Mouse (Mus musculus) midbrain, embryonic 11.5 days (tissue): Measurements from ENCODE around the gene Vps53. TPM values are rescaled to one million over a fixed set of nuclear protein-coding genes. Genes with fewer than 3 reads are reported as not detected.
A peak's percentile ranks its signal among the peaks of the same experiment; 100 is the strongest.

Experiments
- ATAC-seq: fragments of 200-750 bp; cut with Nextera tagmentation; 2 replicates; pipeline ENCODE4 v1.8.0; 2017; ENCODE audit warnings: moderate TSS enrichment, moderate library complexity; ENCODE audit not compliant: low FRiP score
- DNase-seq: peaks from one replicate; pipeline ENCODE4 v3.0.0; 2015; ENCODE audit warnings: low spot score; ENCODE audit errors: missing footprints
- H3K27ac ChIP-seq: fragments of 300-500 bp; sonication (generic); 2 replicates; pipeline ENCODE4 v1.5.1; 2014; ENCODE audit warnings: low read depth, low read length
- H3K27me3 ChIP-seq: fragments of 300-500 bp; sonication (generic); 2 replicates; pipeline ENCODE4 v1.6.1; 2014; ENCODE audit warnings: mild to moderate bottlenecking, low read length, moderate library complexity, mixed read lengths; ENCODE audit not compliant: control insufficient read depth, insufficient read depth
- H3K36me3 ChIP-seq: fragments of 300-500 bp; sonication (generic); 2 replicates; pipeline ENCODE4 v1.6.1; 2014; ENCODE audit warnings: mild to moderate bottlenecking, low read length, moderate library complexity, mixed read lengths; ENCODE audit not compliant: control insufficient read depth, insufficient read depth
- H3K4me1 ChIP-seq: fragments of 300-500 bp; sonication (generic); 2 replicates; pipeline ENCODE4 v1.6.1; 2014; ENCODE audit warnings: low read length; ENCODE audit not compliant: control insufficient read depth, insufficient read depth
- H3K4me2 ChIP-seq: fragments of 300-500 bp; sonication (generic); 2 replicates; pipeline ENCODE4 v1.6.1; 2014; ENCODE audit warnings: mild to moderate bottlenecking, moderate library complexity
- H3K4me3 ChIP-seq: fragments of 300-500 bp; sonication (generic); 2 replicates; pipeline ENCODE4 v1.5.1; 2014; ENCODE audit warnings: low read depth, low read length
- H3K9ac ChIP-seq: fragments of 300-500 bp; sonication (generic); 2 replicates; pipeline ENCODE4 v1.6.1; 2014; ENCODE audit warnings: low read length
- H3K9me3 ChIP-seq: fragments of 300-500 bp; sonication (generic); 2 replicates; pipeline ENCODE4 v1.6.1; 2016; ENCODE audit warnings: low read length; ENCODE audit not compliant: control insufficient read depth
- WGBS: fragments of 180-500 bp; shearing (Covaris S2); extraction: QIAGEN DNeasy Blood & Tissue Kit; methylation state at CpG from one replicate; pipeline ENCODE4 v1.1.7; 2014; 5-methylcytosine and 5-hydroxymethylcytosine counted together
- polyA plus RNA-seq: library from polyadenylated mRNA; unstranded; fragments of >200 nt; fragmentation: Nextera tagmentation; extraction: Ambion mirVana; gene quantifications from 2 replicates; pipeline ENCODE4 v1.2.1, GENCODE M21; 2014

Vps53 gene
- polyA plus RNA-seq, 1 experiment from 2014 or later, result 44.2 TPM

DNA sequence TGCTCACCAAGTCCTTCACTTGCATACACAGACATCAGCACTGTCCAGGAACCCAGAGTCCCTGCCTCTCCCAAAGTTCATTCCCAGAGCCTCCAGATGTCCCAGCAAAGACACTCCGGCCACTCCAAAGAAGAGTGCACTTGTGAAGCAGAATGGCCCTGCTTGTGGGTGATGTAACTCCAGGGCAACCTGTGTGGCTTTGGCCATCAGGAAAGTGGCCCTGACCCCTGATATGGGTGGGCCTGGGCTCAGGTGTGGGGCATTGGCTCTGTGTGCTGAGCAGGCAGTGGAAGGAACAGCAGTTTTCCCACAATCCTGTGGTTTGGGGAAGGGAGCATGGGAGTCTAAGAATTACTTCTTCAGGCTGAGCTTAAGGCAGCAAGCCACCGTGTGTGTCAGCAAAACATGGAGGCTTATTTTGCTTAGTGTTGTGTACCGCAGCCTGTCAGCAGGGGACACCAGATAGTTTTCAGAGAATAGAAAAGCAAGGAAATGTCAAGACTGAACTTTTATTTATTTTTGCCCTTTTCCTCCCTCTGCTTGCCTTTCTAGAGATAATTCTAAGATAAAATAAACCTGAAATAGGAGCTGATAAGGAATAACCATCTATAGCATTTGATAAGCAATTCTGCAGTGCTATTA, 178.1 kb downstream of the Vps53 start:
- Histone ChIP-seq H3K9ac (no peak overlapping the region), H3K4me2 (no peak overlapping the region), H3K27ac (no peak overlapping the region), H3K4me3 (no peak overlapping the region), H3K36me3 (no peaks in the 10 kb centered on the region), H3K9me3 (no peaks in the 10 kb centered on the region), H3K27me3 (peaks cover 4% of the 10 kb centered on the region; the same call in 1 of the 2 replicates), H3K4me1 (peaks cover 3% of the 10 kb centered on the region; the same call in 1 of the 2 replicates)
- ATAC-seq, result no peak
- 62% methylated on average over 3 of the region's 3 CpGs for WGBS
- no peak for DNase-seq

DNA sequence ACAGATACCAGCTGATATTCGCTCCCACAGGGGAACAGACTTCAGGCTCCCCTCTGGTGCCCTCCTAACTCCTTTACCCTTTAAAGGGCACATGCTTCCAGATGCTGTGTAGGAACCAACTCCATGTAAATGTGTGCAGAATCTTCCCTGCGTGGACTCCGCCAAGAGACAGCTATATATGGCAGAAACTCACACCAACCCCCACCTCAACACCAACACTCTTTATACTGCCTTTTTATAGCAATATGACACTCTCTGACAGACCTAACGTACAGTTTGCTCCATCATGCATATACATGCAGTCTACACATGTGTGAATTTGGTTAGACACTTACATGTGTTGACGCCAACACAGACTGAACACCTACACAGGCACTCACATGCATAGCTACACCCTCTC, 178.7 kb downstream of the Vps53 start:
- no peak overlapping the region for H3K4me3 ChIP-seq
- H3K36me3 ChIP-seq, result no peaks in the 10 kb centered on the region
- no peaks in the 10 kb centered on the region for H3K9me3 ChIP-seq
- no peak overlapping the region for H3K4me2 ChIP-seq
- peaks cover 3% of the 10 kb centered on the region; the same call in 1 of the 2 replicates for H3K4me1 ChIP-seq
- no peak overlapping the region for H3K27ac ChIP-seq
- WGBS, result 86% methylated on average over 5 of the region's 5 CpGs
- DNase-seq (no peak), ATAC-seq (no peak)
- H3K9ac ChIP-seq, result no peak overlapping the region
- H3K27me3 ChIP-seq, result peaks cover 4% of the 10 kb centered on the region; the same call in 1 of the 2 replicates

DNA sequence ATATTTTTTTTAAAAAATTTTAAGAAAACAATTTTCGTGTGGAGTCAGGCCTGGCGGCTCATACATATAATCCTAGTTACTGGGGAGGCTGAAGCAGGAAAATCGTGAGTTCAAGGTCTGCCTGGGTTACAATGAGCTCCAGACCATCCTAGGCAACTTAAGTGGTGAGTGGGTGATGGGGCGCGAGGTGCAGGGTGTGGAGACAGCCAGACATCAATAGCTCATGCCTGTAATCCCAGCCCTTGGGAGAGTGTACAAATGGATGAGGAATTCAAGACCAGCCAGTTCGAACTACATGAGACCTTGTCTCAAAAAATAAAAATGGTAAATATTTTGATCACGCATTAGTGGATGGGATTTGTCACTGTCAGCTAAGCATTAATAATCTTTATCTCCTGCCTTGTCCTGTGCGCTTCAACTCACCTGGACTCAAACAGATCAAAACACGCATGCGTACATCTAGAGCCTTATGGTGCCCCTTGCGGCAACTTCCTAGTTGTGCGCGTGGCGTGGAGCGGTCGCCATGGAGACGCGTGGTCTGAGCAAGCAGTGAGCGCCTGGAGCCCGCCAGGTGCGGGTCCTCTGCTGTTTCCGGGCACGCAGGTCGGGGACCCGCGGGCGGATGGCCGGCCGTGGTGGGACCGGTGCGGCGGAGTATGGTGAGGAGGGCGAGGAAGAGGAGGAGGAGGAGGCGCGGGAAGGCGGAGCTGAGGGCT, 179.8 kb downstream of the Vps53 start, which contains the start of gene 1700016K19Rik:
1700016K19Rik (plus strand) TSS at position 473 of the 716 bp plus-strand sequence.
- Histone ChIP-seq H3K9me3 (no peaks in the 10 kb centered on the region), H3K4me2 (peak within 1 kb of the TSS; percentile 80), H3K27me3 (peaks cover 4% of the 10 kb centered on the region; the same call in 1 of the 2 replicates), H3K4me1 (peaks cover 3% of the 10 kb centered on the region; the same call in 1 of the 2 replicates), H3K4me3 (peak within 1 kb of the TSS; percentile 50), H3K36me3 (no peaks in the 10 kb centered on the region), H3K27ac (no peak within 1 kb of the TSS), H3K9ac (peak within 1 kb of the TSS; percentile 61)
- DNase-seq, result peak; percentile 94
- ATAC-seq, result peak; percentile 62; the same call in 1 of the 2 replicates
- WGBS, result 13% methylated on average over 35 of the region's 36 CpGs

Other genes starting within 250 kb of the Vps53 start
- 0.66 and 1.1 TPM in 2 replicates for gene Rph3al, start 241.2 kb downstream of the Vps53 start, polyA plus RNA-seq
- 0.23 TPM in 1 of 2 replicates, not detected in the other for gene 1700016K19Rik, start 179.7 kb downstream of the Vps53 start, polyA plus RNA-seq
- 13.4 and 13.9 TPM in 2 replicates for gene Rflnb, start 151.9 kb downstream of the Vps53 start, polyA plus RNA-seq
- 30.9 and 32.7 TPM in 2 replicates for gene Fam57a, start within 50 bp of the Vps53 start, polyA plus RNA-seq
- gene Dbil5, start 38.0 kb upstream of the Vps53 start, polyA plus RNA-seq, result 0.34 and 0.40 TPM in 2 replicates
- 31.1 and 42.8 TPM in 2 replicates for gene Gemin4, start 38.0 kb upstream of the Vps53 start, polyA plus RNA-seq
- gene Mrm3, start 64.1 kb upstream of the Vps53 start, polyA plus RNA-seq, result 19.5 and 20.1 TPM in 2 replicates
- 131 and 138 TPM in 2 replicates for gene Glod4, start 64.1 kb upstream of the Vps53 start, polyA plus RNA-seq
- gene Nxn, start 219.5 kb upstream of the Vps53 start, polyA plus RNA-seq, result 43.8 and 51.3 TPM in 2 replicates
- 117 and 118 TPM in 2 replicates for gene Timm22, start 227.3 kb upstream of the Vps53 start, polyA plus RNA-seq